Mouse (Mus musculus): ENCODE data around the gene Stra8. TPM values are rescaled to one million over a fixed set of nuclear protein-coding genes. Genes with fewer than 3 reads are reported as not detected.

Gene Stra8
- polyA plus RNA-seq, 1 experiment: not detected

- no peak overlapping the region for H3K4me3 ChIP-seq (replicated peaks)
- H3K27me3 ChIP-seq (ENCODE audit: control insufficient read depth): peaks cover 6% of the 10 kb centered on the region; the same call in 1 of the 2 replicates
- peaks cover 2% of the 10 kb centered on the region for H3K4me1 ChIP-seq (ENCODE audit: control insufficient read depth)
- H3K9me3 ChIP-seq (ENCODE audit: control insufficient read depth, low read length): no peaks in the 10 kb centered on the region
- no peaks in the 10 kb centered on the region for H3K36me3 ChIP-seq (ENCODE audit: control insufficient read depth)
- TF ChIP-seq GATA1 (IDR thresholded peaks at IDR 0.05; ENCODE audit: low read length) (no peak), TAL1 (IDR thresholded peaks at IDR 0.05; ENCODE audit: low read length) (no peak)
Measured at GRCm38 (mm10) chr6:34946486-34947079, 26.6 kb downstream of the Stra8 start.

GRCm38 (mm10) chr6:34948461-34948860 lies 28.5 kb downstream of the Stra8 start:
- TF ChIP-seq TAL1 (IDR thresholded peaks at IDR 0.05; ENCODE audit: low read length): no peak
- TF ChIP-seq GATA1 (IDR thresholded peaks at IDR 0.05; ENCODE audit: low read length): no peak
- H3K36me3 ChIP-seq (ENCODE audit: control insufficient read depth): no peaks in the 10 kb centered on the region
- peaks cover 6% of the 10 kb centered on the region; the same call in 1 of the 2 replicates for H3K27me3 ChIP-seq (ENCODE audit: control insufficient read depth)
- peaks cover 2% of the 10 kb centered on the region for H3K4me1 ChIP-seq (ENCODE audit: control insufficient read depth)
- H3K9me3 ChIP-seq (ENCODE audit: control insufficient read depth, low read length): no peaks in the 10 kb centered on the region
- H3K4me3 ChIP-seq (replicated peaks): no peak overlapping the region

- H3K4me1 ChIP-seq (ENCODE audit: control insufficient read depth): peaks cover 6% of the 10 kb centered on the region
- TF ChIP-seq TAL1 (IDR thresholded peaks at IDR 0.05; ENCODE audit: low read length): no peak
- no peak for TF ChIP-seq GATA1 (IDR thresholded peaks at IDR 0.05; ENCODE audit: low read length)
- no peaks in the 10 kb centered on the region for H3K36me3 ChIP-seq (ENCODE audit: control insufficient read depth)
- no peak overlapping the region for H3K4me3 ChIP-seq (replicated peaks)
- no peaks in the 10 kb centered on the region for H3K9me3 ChIP-seq (ENCODE audit: control insufficient read depth, low read length)
- peaks cover 6% of the 10 kb centered on the region; the same call in 1 of the 2 replicates for H3K27me3 ChIP-seq (ENCODE audit: control insufficient read depth)
Measured at GRCm38 (mm10) chr6:34951518-34951917, 31.6 kb downstream of the Stra8 start.

- Histone ChIP-seq H3K9me3 (ENCODE audit: control insufficient read depth, low read length) (no peaks in the 10 kb centered on the region), H3K4me3 (replicated peaks) (no peak overlapping the region), H3K36me3 (ENCODE audit: control insufficient read depth) (no peaks in the 10 kb centered on the region), H3K4me1 (ENCODE audit: control insufficient read depth) (peaks cover 6% of the 10 kb centered on the region), H3K27me3 (ENCODE audit: control insufficient read depth) (peaks cover 6% of the 10 kb centered on the region; the same call in 1 of the 2 replicates)
- TF ChIP-seq TAL1 (IDR thresholded peaks at IDR 0.05; ENCODE audit: low read length) (no peak), GATA1 (IDR thresholded peaks at IDR 0.05; ENCODE audit: low read length) (no peak)
Measured at GRCm38 (mm10) chr6:34951956-34952667, 32.1 kb downstream of the Stra8 start.

GRCm38 (mm10) chr6:34954926-34955861 lies 35.2 kb downstream of the Stra8 start:
- no peak for TF ChIP-seq GATA1 (IDR thresholded peaks at IDR 0.05; ENCODE audit: low read length)
- TF ChIP-seq TAL1 (IDR thresholded peaks at IDR 0.05; ENCODE audit: low read length): no peak
- Histone ChIP-seq H3K9me3 (ENCODE audit: control insufficient read depth, low read length) (no peaks in the 10 kb centered on the region), H3K4me1 (ENCODE audit: control insufficient read depth) (peaks cover 3% of the 10 kb centered on the region; the same call in 1 of the 2 replicates), H3K36me3 (ENCODE audit: control insufficient read depth) (no peaks in the 10 kb centered on the region), H3K4me3 (replicated peaks) (no peak overlapping the region), H3K27me3 (ENCODE audit: control insufficient read depth) (no peaks in the 10 kb centered on the region)

GRCm38 (mm10) chr6:34955862-34956241 lies 35.9 kb downstream of the Stra8 start:
- Histone ChIP-seq H3K36me3 (ENCODE audit: control insufficient read depth) (no peaks in the 10 kb centered on the region), H3K27me3 (ENCODE audit: control insufficient read depth) (no peaks in the 10 kb centered on the region), H3K9me3 (ENCODE audit: control insufficient read depth, low read length) (no peaks in the 10 kb centered on the region), H3K4me1 (ENCODE audit: control insufficient read depth) (peaks cover 3% of the 10 kb centered on the region; the same call in 1 of the 2 replicates), H3K4me3 (replicated peaks) (no peak overlapping the region)
- no peak for TF ChIP-seq GATA1 (IDR thresholded peaks at IDR 0.05; ENCODE audit: low read length)
- TF ChIP-seq TAL1 (IDR thresholded peaks at IDR 0.05; ENCODE audit: low read length): no peak

- Histone ChIP-seq H3K4me3 (replicated peaks) (no peak overlapping the region), H3K36me3 (ENCODE audit: control insufficient read depth) (no peaks in the 10 kb centered on the region), H3K4me1 (ENCODE audit: control insufficient read depth) (peaks cover 3% of the 10 kb centered on the region; the same call in 1 of the 2 replicates), H3K9me3 (ENCODE audit: control insufficient read depth, low read length) (no peaks in the 10 kb centered on the region), H3K27me3 (ENCODE audit: control insufficient read depth) (no peaks in the 10 kb centered on the region)
- no peak for TF ChIP-seq GATA1 (IDR thresholded peaks at IDR 0.05; ENCODE audit: low read length)
- TF ChIP-seq TAL1 (IDR thresholded peaks at IDR 0.05; ENCODE audit: low read length): no peak
Measured at GRCm38 (mm10) chr6:34959131-34959530, 39.2 kb downstream of the Stra8 start.

- H3K4me1 ChIP-seq (ENCODE audit: control insufficient read depth): no peaks in the 10 kb centered on the region
- TF ChIP-seq GATA1 (IDR thresholded peaks at IDR 0.05; ENCODE audit: low read length): no peak
- no peak for TF ChIP-seq TAL1 (IDR thresholded peaks at IDR 0.05; ENCODE audit: low read length)
Measured at GRCm38 (mm10) chr6:34964550-34964949, 44.6 kb downstream of the Stra8 start.

More at GRCm38 (mm10) chr6:34964550-34964949, 44.6 kb downstream of the Stra8 start:
- H3K27me3 ChIP-seq (ENCODE audit: control insufficient read depth): no peaks in the 10 kb centered on the region
- no peaks in the 10 kb centered on the region for H3K9me3 ChIP-seq (ENCODE audit: control insufficient read depth, low read length)
- H3K4me3 ChIP-seq (replicated peaks): no peak overlapping the region
- no peaks in the 10 kb centered on the region for H3K36me3 ChIP-seq (ENCODE audit: control insufficient read depth)
